Mouse (Mus musculus) lung, postnatal 0 days (tissue): ENCODE measurements around the gene Churc1.

Experiments
- CTCF ChIP-seq: IDR thresholded peaks from 2 replicates; pipeline ENCODE4 v1.5.1; 2016; ENCODE audit warnings: antibody characterized with exemption, mild to moderate bottlenecking
- EP300 ChIP-seq: IDR thresholded peaks from 2 replicates; pipeline ENCODE4 v1.6.1; 2016; ENCODE audit warnings: antibody characterized with exemption, mild to moderate bottlenecking, control low read depth

DNA sequence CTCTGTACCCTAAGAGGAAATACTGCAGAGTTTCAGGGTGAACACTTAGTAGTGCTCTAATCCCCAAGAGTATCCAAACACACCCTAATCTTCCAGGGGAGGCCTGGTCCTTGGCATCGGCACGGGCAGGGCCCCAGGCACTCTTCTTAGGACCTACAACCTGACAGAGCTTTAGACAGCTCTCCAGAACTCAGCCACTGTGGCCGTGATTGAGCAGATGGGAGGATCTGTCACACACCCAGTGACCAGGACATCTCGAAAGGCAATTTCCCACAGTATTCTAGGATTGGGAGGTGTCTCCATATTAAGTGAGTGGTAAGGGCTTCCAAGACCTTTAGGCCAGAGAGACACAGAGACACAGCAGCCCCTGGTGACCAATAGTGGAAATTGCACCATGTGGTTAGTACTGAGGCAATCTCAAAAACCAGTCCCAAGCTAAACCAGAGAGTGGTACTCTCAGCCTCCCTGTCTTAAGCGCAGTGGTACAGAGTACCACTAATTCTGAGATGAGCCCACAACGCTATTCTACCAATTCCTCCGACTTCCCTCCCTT is 38.4 kb downstream of the Churc1 start:
- TF ChIP-seq CTCF = peak; percentile 89
- no peak for TF ChIP-seq EP300
